Mouse (Mus musculus): ENCODE results near the gene Fance.
A peak's percentile ranks its signal among the peaks of the same experiment; 100 is the strongest.

- TF ChIP-seq POLR2A (IDR thresholded peaks at IDR 0.05; ENCODE audit: insufficient read length, low read depth) (no peak), POLR2AphosphoS2 (IDR thresholded peaks at IDR 0.05; ENCODE audit: insufficient read length, low read depth) (no peak), MAX (IDR thresholded peaks at IDR 0.05; ENCODE audit: low read depth) (no peak), E2F4 (IDR thresholded peaks at IDR 0.05; ENCODE audit: insufficient read depth) (no peak), CEBPB (IDR thresholded peaks at IDR 0.05; ENCODE audit: insufficient read depth, poor library complexity, severe bottlenecking) (no peak), MYOG (IDR thresholded peaks at IDR 0.05; ENCODE audit: control insufficient read depth in 1 of 3, insufficient read depth in 1 of 3, insufficient read length in 2 of 3, low read depth in 2 of 3) (peak; percentile 25 to 71 (median 35)), USF1 (IDR thresholded peaks at IDR 0.05; ENCODE audit: low read depth) (no peak), REST (IDR thresholded peaks at IDR 0.05; ENCODE audit: insufficient read depth, insufficient read length) (no peak), TCF12 (IDR thresholded peaks at IDR 0.05; ENCODE audit: insufficient read depth, poor library complexity, severe bottlenecking) (no peak), SRF (IDR thresholded peaks at IDR 0.05; ENCODE audit: control insufficient read depth, insufficient read length, low read depth) (no peak)
Observed at GRCm38 (mm10) chr17:28279780-28280422, 33.4 kb upstream of the Fance start.

Data from myocyte (in vitro differentiated cells).